Mouse (Mus musculus) limb, embryonic 11.5 days (tissue): Measurements from ENCODE around the gene Cmtm2b. TPM values are rescaled to one million over a fixed set of nuclear protein-coding genes. Genes with fewer than 3 reads are reported as not detected.
"Not testable (repeated sequence)": the region's sequence is repeated elsewhere in the genome, so short reads cannot be mapped to it uniquely, and the experiment has no call there.

Source experiments
- ATAC-seq: fragments of 200-750 bp; cut with Nextera tagmentation; 2 replicates; pipeline ENCODE4 v1.8.0; 2017; ENCODE audit warnings: low read depth; ENCODE audit not compliant: insufficient number of reproducible peaks, low FRiP score, low TSS enrichment
- DNase-seq: peaks from one replicate; pipeline ENCODE4 v3.0.0-alpha.2; 2015; ENCODE audit warnings: low spot score
- H3K27ac ChIP-seq: fragments of 300-500 bp; sonication (generic); replicated peaks from 2 replicates; pipeline ENCODE4 v1.5.1; 2014; ENCODE audit warnings: low read depth, mild to moderate bottlenecking, low read length
- H3K27me3 ChIP-seq: fragments of 300-500 bp; sonication (generic); 2 replicates; pipeline ENCODE4 v1.6.1; 2014; ENCODE audit warnings: mild to moderate bottlenecking, low read length, mixed read lengths; ENCODE audit not compliant: control insufficient read depth, insufficient read depth
- H3K36me3 ChIP-seq: fragments of 300-500 bp; sonication (generic); 2 replicates; pipeline ENCODE4 v1.6.1; 2014; ENCODE audit warnings: mild to moderate bottlenecking, low read length, moderate library complexity, mixed read lengths; ENCODE audit not compliant: control insufficient read depth, insufficient read depth
- H3K4me1 ChIP-seq: fragments of 300-500 bp; sonication (generic); 2 replicates; pipeline ENCODE4 v1.6.1; 2014; ENCODE audit warnings: low read length, mixed read lengths; ENCODE audit not compliant: control insufficient read depth, insufficient read depth
- H3K4me2 ChIP-seq: fragments of 300-500 bp; sonication (generic); 2 replicates; pipeline ENCODE4 v1.6.1; 2014; ENCODE audit warnings: low read depth, mild to moderate bottlenecking, moderate library complexity; ENCODE audit not compliant: severe bottlenecking
- H3K4me3 ChIP-seq: fragments of 300-500 bp; sonication (generic); 2 replicates; pipeline ENCODE4 v1.5.1; 2014; ENCODE audit warnings: low read depth, low read length
- H3K9ac ChIP-seq: fragments of 300-500 bp; sonication (generic); 2 replicates; pipeline ENCODE4 v1.6.1; 2014; ENCODE audit warnings: mild to moderate bottlenecking, low read length
- H3K9me3 ChIP-seq: fragments of 300-500 bp; sonication (generic); 2 replicates; pipeline ENCODE4 v1.6.1; 2016; ENCODE audit warnings: low read length; ENCODE audit not compliant: control insufficient read depth
- WGBS: fragments of 180-500 bp; shearing (Covaris S2); extraction: QIAGEN DNeasy Blood & Tissue Kit; methylation state at CpG from one replicate; pipeline ENCODE4 v1.1.7; 2014; 5-methylcytosine and 5-hydroxymethylcytosine counted together
- polyA plus RNA-seq: library from polyadenylated mRNA; unstranded; fragments of >200 nt; fragmentation: Nextera tagmentation; extraction: Ambion mirVana; gene quantifications from 2 replicates; pipeline ENCODE4 v1.2.1, GENCODE M21; 2014

Gene Cmtm2b
- not detected in 2 replicates for polyA plus RNA-seq

GRCm38 (mm10) chr8:104321930-104322329 is at the start of gene Cmtm2b:
Gene Cmtm2b (plus strand): TSS chr8:104322230.
- not testable (repeated sequence) for DNase-seq, ATAC-seq
- WGBS, result 95% methylated on average over 12 of the region's 12 CpGs

GRCm38 (mm10) chr8:104293081-104293480 is 28.9 kb upstream of the Cmtm2b start, which contains the start of gene Cmtm2a:
Gene Cmtm2a (minus strand): TSS chr8:104293181.
- not testable (repeated sequence) for ATAC-seq, H3K9ac ChIP-seq, H3K4me3 ChIP-seq, H3K4me2 ChIP-seq, DNase-seq, H3K27me3 ChIP-seq, H3K4me1 ChIP-seq, H3K27ac ChIP-seq, H3K9me3 ChIP-seq, H3K36me3 ChIP-seq
- WGBS, result 84% methylated on average over 12 of the region's 12 CpGs

More at GRCm38 (mm10) chr8:104321930-104322329, at the start of gene Cmtm2b:
- not testable (repeated sequence) for H3K9me3 ChIP-seq, H3K27me3 ChIP-seq, H3K36me3 ChIP-seq, H3K9ac ChIP-seq, H3K4me3 ChIP-seq, H3K27ac ChIP-seq, H3K4me2 ChIP-seq, H3K4me1 ChIP-seq

GRCm38 (mm10) chr8:104294396-104294795 is 27.6 kb upstream of the Cmtm2b start:
- H3K36me3 ChIP-seq, result no peaks in the 10 kb centered on the region
- H3K9ac ChIP-seq, result no peak overlapping the region
- no peaks in the 10 kb centered on the region for H3K4me1 ChIP-seq
- H3K27ac ChIP-seq, result no peak overlapping the region
- no peak overlapping the region for H3K4me2 ChIP-seq
- no peak overlapping the region for H3K4me3 ChIP-seq
- H3K27me3 ChIP-seq, result no peaks in the 10 kb centered on the region
- DNase-seq (no peak), ATAC-seq (no peak)
- H3K9me3 ChIP-seq, result no peaks in the 10 kb centered on the region
- WGBS, result 85% methylated on average over 1 of the region's 1 CpGs

GRCm38 (mm10) chr8:104301577-104301976 is 20.5 kb upstream of the Cmtm2b start:
- DNase-seq, H3K9me3 ChIP-seq, H3K36me3 ChIP-seq, H3K4me2 ChIP-seq, H3K4me3 ChIP-seq, H3K27ac ChIP-seq, H3K27me3 ChIP-seq, H3K9ac ChIP-seq, ATAC-seq, H3K4me1 ChIP-seq: not testable (repeated sequence)
- 26% methylated on average over 3 of the region's 3 CpGs for WGBS

GRCm38 (mm10) chr8:104302536-104302935 is 19.5 kb upstream of the Cmtm2b start:
- not testable (repeated sequence) for H3K4me3 ChIP-seq, H3K4me1 ChIP-seq, H3K36me3 ChIP-seq, H3K9ac ChIP-seq, ATAC-seq, DNase-seq, H3K27me3 ChIP-seq, H3K9me3 ChIP-seq, H3K27ac ChIP-seq, H3K4me2 ChIP-seq
- 100% methylated on average over 4 of the region's 4 CpGs for WGBS

GRCm38 (mm10) chr8:104304962-104305361 is 17.1 kb upstream of the Cmtm2b start:
- H3K27me3 ChIP-seq, result no peaks in the 10 kb centered on the region
- no peak overlapping the region for H3K4me2 ChIP-seq
- DNase-seq (no peak), ATAC-seq (no peak)
- H3K9me3 ChIP-seq, result no peaks in the 10 kb centered on the region
- no peak overlapping the region for H3K27ac ChIP-seq
- H3K9ac ChIP-seq, result no peak overlapping the region
- no peaks in the 10 kb centered on the region for H3K4me1 ChIP-seq
- H3K4me3 ChIP-seq, result no peak overlapping the region
- WGBS, result 87% methylated on average over 11 of the region's 11 CpGs
- no peaks in the 10 kb centered on the region for H3K36me3 ChIP-seq

GRCm38 (mm10) chr8:104308341-104308740 is 13.7 kb upstream of the Cmtm2b start:
- not testable (repeated sequence) for H3K9ac ChIP-seq, H3K4me3 ChIP-seq, H3K4me2 ChIP-seq, H3K4me1 ChIP-seq, H3K27me3 ChIP-seq, ATAC-seq, H3K36me3 ChIP-seq, H3K27ac ChIP-seq, H3K9me3 ChIP-seq, DNase-seq
- WGBS, result 52% methylated on average over 6 of the region's 6 CpGs

GRCm38 (mm10) chr8:104309441-104310155 is 12.4 kb upstream of the Cmtm2b start, which contains the start of the genes Gm45711 and Cmtm1:
Gene Gm45711 (minus strand): TSS chr8:104310081.
Gene Cmtm1 (minus strand): TSS chr8:104310145.
- 85% methylated on average over 32 of the region's 36 CpGs for WGBS
- H3K4me2 ChIP-seq, H3K9ac ChIP-seq, ATAC-seq, H3K27ac ChIP-seq, DNase-seq, H3K4me3 ChIP-seq, H3K27me3 ChIP-seq, H3K36me3 ChIP-seq, H3K9me3 ChIP-seq, H3K4me1 ChIP-seq: not testable (repeated sequence)
